Mouse (Mus musculus) gastrocnemius, adult 8-10 months (tissue): ENCODE results near the gene Shisal2a. TPM values are rescaled to one million over a fixed set of nuclear protein-coding genes. Genes with fewer than 3 reads are reported as not detected.
A peak's percentile ranks its signal among the peaks of the same experiment; 100 is the strongest.

ENCODE experiments used
- DNase-seq, 2 experiments: peaks; one replicate each; pipeline ENCODE4 v3.0.0; 2022; ENCODE audit warnings: low spot score in 2 of 2
- total RNA-seq, 4 experiments: library from RNA; stranded (reverse); gene quantifications; 2 replicates each; pipeline ENCODE4 v1.2.4; 2022

The Shisal2a gene
- not detected for total RNA-seq

DNA sequence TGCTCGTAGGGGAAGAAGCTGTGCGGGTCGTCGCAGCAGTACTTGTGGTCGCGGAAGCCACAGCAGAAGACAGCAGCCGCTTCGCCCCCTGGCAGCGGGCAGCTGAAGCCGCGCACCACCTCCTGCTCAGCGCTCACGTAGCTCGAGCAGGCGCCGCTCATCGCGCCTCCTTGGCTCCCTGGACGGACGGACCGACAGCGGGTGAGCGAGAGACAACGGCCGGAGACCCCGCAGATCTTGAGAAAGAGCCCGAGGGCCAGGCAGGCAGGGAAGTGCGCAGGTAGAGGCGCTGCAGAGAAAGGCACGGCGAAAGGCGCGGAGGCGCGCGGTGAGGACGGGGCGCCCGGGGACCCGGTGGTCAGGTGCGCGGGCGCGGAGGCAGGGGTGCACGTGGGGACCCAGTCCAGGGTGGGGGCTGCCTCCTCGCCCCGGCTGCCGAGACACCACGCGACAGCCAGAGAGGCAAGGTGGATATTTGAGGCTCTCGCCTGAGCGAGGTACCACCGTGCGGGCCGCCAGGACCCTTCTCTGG is at the start of gene Shisal2a:
TSS of gene Shisal2a (minus strand) at position 167 of the 532 bp plus-strand sequence.
- no peak for DNase-seq

DNA sequence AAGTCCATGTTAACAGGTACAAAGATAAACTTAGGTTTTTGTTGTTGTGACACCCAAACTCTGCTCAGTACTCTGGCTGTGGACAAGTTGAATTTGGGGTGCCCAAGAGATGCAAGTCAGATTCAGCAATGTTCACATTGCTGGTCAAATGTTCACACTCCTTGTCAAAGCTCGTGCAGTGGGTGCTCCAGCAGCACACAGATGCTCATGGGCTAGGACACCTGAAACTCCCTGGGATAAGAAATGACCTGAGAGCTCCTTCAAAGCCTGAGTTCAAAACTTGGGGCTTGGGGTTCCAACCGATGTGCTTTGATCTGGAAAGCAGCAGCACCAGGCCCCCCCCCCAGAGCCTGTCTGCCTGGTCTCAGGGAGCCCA is 48.4 kb upstream of the Shisal2a start:
- DNase-seq: no peak

DNA sequence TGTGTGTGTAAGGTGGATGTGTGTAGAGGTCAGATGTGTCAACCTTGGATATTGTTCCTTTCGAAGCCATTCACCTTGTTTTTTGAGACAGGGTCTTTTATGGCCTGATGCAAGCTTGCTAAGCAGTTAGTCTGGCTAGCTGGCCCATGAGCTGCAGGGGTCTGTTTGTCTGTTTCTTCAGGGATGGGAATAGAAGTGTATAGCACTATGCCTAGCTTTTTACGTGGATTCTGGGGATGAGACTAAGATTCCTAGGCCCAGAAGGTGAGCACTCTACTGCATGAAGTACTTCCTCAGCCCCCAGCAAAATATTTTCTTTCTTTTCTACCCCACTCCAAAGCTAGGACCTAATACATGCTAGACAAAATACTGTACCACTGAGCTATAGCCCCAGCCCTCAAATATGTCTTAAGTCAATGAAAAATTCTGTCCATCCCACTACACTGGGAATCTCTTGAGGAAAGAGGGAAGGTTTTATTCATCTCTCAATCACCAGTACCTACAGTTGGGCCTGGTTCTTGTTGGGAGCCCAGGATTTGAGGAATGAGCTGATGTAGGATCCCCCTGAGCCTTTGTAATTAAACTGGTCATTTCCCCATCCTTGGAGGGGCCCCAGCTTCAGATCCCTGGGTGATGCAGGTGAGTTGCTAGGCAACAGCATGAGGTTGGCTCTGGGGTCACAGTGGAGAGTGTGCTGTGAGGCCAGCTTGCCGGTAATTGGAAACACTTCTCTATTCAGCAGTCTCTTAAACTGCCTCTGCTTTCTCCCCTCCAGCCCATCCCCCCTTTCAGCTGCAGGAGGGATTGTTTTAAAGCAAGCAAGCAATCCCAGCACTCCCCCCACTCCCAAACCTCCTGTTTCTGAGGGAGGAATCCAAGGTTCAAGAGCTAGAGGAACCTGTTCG is 47.8 kb upstream of the Shisal2a start:
- no peak for DNase-seq

DNA sequence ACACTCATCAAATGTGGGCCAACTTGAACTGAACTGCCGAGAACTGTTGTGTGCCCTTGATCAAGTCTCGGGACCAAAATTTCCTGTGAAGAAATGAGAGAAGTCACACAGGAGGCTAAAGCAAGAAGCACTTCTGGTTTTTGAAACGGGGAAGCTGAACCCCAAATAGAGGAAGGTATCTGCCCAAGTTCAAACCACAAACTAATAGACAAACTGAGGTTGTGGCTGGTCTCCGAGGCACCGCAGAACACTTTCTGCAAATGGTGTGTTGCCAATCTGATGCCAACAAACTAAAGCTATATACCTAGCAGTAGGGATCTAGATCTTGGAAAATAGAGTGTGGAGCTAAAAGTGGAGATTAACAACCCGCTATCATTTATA is 45.2 kb upstream of the Shisal2a start:
- DNase-seq: no peak

DNA sequence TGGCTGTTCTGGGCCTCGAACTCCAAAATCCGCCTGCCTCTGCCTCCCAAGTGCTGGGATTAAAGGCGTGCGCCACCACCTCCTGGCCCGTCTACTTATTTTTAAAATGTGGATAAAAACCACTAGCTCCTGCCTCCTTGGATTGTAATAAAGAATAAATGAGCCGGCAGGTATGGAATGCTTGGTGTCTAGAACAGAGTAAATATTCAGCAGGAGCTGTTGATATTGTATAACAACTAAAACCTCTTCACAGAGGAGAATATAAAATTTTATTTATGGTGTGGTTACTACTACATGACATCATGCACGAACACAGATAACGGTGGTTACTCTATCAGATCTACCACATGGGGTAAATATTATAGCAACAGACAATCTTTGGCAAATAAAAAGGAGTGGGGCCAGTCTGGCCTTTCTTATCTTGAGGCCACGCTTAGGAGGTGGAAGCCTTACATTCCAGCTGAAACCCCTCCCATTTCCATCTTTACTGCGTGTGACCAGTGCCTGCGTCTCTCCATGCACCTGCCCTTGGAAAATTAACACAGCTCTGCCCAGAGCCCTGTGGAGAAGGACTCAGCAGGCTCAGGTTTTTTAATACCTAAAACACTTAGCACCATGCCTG is 44.7 kb upstream of the Shisal2a start:
- DNase-seq: no peak

DNA sequence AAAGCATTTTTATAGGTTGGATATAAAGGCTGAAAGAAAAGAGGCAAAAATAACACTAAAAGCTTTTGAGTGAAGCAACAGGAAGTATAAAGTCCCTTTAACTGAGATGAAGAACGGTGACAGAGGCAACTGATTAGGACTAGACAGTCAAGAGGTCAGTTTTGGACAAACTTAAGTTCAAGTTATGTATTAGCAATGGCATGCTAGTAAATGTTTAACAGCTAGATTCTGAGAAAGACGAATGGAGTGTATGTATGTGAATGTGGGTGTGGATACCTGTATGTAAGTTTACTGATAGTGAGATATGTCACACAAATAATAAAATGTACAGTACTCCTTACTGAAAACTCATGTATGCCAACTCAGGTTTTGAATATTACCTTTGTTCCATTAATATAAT is 41.4 kb upstream of the Shisal2a start:
- DNase-seq: no peak

DNA sequence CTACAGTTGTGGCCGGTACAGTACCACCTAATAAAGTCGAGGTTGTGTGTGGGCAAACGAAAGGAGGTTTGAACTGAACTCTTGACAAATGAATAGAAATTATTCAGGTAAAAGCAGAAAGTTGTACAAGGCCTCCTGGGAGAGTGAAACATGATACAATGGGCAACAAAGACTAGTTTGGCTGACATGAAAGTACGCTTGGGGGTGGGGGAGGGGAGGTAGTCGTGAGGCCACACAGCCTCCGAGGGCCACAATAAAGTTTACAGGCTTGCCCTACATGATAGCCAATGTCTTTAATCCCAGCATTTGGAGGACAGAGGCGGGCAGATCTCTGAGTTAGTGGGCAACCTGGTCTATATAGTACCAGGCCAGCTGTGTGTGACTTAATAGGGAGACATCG is 24.5 kb upstream of the Shisal2a start:
- DNase-seq: no peak

DNA sequence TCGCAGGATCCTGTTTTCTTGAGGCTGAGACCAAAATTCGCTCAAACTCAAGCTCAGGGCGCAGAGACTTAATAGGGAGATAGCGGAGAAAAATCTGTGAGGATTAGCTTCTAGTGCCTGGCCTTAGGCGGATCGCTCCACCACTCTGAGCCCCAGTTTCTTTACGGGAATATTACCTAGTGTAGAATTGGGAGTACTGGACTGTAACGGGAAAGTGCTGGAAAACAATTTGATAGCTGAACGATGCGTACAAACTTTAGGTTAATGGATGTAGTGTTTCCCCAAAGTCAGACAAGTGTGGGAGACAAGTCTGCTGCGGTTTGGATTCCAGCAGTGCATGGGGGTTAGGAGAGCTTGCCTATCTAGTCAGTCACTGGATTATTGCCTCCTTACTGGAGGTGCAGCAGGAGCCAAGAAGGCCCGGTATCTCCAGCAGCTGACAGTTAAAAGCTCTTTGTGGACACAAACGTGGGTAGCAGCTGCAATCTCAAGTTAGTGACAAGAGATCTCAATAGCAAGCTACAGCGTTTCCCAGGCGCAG is 23.8 kb upstream of the Shisal2a start, which contains the start of gene Gpx7:
TSS of gene Gpx7 (minus strand) at position 101 of the 541 bp plus-strand sequence.
- peak in 1 of 2 experiments; percentile 3 for DNase-seq

DNA sequence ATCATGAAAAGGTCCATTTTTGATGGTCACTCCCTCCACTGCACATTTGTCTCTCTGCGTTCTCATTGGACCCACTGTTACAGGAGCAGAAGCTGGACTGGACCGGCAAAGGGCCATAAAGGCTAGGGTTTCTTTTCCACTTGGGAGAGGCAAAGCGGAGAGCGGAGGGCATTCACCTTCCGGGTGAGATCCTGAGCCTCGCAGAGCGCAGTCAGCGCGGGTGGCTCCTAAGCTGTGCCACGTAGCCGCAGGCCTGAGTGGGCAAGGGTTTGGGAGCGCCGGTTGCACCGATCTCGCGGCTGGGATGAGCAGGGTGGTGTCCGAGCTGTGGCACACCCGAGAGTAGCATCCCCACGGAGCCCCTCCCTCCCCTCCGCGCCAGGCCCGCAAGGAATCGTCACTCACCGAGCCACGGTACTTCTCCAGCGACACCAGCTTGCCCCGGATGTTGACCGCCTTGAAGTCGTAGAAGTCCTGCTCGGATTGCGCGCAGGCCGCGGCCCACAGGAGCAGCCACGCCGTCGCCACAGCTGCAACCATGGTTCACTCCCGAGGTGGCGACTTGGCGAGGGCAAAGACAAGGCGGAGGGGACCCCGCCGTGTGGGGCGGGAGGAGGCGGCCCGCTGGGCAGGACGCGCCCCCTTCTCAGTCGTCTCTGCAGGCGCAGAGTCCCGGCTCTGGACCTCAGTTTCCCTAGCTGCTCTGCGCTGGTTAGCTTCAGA is 23.1 kb upstream of the Shisal2a start:
- DNase-seq: peak; percentile 61 to 67

DNA sequence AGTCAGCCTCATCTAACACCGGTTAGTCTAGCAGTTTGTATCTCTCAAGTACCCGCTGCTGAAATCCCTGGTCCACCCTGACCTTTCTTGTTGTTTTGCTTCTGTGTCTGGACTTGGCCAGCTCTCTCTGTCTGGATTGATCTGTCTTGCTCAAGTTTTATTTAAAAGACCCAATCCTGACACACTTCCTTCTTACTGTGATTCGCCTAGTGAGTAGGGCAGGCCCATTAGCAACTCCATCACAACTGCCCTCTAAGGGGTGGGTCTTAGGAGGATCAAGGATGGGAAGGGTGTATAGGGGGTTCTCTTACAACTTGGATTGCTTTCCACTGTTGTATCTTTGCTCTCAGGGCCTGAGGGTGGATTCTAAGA is 22.6 kb upstream of the Shisal2a start:
- no peak for DNase-seq

DNA sequence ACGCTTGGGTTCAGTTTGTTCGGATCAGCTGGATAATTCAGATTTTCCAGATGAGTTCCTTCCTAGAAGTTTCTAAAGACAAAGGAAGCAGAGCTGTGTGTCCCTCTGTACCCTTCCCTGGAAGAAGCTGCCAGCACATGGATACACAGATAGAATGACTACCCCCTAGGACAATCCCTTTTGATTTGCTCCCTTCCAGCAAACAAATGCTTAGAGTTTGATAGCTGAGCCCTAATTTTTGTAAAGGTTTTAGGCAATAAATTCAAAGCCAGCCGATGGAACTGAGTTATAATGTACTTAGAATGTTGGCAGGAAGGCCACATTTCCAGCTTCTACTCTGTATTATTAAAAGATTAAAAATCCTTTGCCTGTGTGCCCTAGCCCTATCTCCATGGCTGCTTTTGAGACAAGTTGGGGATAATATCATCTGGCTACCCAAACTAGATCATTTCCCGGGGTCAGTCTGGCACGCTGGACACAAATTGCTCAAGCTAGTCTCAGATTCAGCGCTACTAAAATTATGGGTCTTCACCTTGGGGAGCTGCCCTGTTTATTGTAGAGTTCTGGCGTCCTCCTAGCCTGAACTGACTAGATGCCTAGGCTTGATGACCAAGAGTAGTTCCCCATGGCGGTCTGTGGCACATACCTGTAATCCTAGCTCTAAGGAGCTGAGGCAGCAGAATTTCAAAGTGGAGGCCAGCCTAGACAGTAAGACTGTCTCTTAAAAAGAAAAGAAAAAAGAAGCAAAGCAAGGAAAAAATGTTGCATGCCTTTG is 20.9 kb upstream of the Shisal2a start:
- no peak for DNase-seq

DNA sequence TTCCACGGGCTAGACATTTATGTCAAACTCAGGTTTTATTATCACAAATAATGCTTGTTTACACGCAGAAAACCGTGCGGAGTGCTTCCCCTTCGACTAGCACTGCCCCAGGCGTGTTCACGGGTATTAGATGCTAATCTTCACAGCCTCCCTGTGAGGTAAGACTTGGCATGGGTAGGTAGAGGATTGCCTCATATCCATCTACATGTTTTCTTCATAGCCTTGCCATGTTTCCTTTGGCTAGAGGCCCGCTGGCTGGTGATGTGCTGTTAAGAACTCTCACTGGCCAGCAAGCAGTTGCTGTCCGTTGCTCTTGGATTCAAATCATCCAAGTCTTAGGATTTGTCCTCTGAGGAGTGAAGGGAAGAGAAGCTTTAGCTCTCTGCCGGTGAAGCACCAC is 17.2 kb upstream of the Shisal2a start:
- no peak for DNase-seq

DNA sequence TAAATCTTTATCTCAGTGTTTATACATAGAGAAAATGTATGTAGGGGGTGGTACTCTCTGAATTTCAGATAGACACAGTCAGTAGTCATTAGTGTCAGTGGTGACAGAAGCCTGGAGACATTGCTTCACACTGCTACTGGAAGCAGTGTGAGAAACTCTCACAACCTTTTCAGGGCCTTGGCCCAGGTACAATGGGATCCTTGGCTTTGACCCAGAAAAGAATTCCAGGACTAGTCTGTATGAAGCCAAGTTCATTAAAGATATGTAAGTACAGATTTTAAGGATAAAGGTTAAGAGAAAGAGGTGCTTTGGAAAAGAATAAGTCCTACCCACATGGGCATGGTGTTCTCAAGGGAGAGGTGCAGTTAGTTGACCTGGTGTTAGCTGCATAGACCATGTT is 11.1 kb upstream of the Shisal2a start:
- DNase-seq: no peak

DNA sequence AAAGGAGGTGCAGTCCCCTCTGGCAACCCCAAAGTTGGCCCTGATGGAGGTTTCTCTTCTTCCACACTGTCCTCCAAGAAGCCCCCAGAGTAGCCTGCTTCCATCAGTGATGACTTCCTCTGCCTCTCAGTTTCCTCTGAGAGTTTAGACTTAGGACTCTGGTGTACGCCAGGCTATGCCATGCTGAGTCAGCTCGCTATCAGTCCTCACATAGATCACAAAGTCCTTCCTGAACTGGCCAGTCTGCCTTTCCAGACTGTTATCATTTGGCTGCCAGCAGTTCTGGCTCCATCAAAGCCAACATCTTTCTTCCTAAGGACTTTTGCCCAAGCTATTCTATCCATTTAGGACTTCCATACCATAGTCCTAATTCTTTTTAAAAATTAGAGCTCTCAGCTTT is 9.4 kb upstream of the Shisal2a start:
- DNase-seq: no peak

DNA sequence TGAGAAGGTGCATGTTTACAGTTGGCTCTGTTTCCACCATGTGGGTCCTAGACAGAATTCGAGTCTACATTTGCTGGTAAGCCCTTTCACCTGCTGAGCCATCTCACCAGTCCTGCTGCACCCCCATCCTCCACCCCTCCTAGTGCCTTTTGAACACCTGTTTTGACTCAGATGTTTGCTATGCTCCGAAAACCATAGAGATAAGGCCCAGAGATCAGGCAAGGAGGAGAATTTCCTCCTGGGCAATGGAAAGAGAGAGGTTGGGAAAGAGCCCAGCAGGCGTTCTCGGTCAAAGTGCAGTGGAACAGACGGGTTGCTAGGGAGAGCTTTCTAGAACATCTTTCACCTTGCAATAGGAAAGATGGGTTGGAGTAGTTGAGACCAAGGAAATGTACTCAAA is 8.0 kb upstream of the Shisal2a start:
- DNase-seq: no peak

DNA sequence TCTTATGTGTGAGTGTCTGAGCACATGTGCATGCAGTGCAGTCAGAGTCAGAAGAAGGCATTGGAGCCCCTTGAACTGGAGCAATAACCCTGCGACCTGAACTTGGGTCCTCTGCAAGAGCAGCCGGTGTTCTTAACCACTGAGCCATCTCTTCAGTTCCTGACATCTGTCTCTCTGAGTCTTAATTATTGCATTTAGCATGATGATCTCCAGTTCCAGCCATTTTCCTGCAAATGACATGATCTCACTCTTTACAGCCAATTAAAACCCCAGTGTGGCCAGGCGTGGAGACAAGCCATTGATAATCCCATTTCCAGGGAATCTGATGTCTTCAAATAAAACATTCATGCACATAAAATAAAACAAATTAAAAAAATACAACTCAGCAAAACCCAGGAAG is 5.6 kb upstream of the Shisal2a start:
- no peak for DNase-seq

DNA sequence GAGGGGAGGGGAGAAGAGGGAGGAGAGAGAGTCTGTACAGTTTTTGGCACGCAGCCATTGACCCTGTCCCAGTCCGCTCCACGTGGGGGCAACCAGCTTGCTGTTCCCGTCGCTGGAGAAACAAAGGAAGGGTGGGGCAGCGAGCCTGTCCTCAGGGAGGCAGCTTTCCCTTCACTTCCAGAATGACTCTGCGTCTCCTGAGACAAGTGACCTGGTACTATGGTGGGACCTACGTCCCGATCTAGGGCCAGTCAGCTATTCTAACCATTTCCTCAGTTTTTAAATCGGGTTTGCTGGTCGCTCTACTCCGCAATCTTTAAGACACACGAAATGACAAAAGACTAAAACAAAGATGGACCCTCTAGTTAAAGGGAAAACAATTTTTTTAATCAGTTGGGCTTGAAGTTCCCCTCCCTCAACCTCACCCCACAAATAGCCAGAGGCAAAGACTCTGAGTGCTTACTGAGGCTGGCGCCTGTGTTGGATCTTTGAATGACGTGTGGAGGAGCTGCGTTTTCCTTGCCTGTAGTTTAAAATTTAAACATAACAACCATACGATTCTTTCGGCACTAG is 4.6 kb upstream of the Shisal2a start:
- DNase-seq: peak; percentile 28 to 48

DNA sequence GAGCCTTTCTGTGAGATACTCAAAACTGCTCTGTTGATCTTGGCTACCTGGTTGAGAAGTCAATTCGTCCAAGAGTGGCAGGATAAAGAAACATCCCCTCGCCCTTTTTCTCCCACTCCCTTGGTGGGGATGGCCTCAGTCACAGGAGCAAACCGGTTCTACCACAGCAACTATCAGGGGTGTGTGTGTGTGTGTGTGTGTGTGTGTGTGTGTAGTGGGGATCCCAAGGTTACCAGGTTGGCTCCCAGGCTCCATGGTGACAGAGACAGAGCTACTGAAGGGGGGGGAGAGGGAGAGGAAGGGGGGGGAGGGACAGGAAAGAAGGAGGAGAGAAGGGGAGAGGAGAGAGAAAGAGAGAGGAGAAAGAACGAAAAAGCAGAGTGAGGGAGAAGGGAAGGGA is 4.0 kb upstream of the Shisal2a start:
- DNase-seq: no peak

DNA sequence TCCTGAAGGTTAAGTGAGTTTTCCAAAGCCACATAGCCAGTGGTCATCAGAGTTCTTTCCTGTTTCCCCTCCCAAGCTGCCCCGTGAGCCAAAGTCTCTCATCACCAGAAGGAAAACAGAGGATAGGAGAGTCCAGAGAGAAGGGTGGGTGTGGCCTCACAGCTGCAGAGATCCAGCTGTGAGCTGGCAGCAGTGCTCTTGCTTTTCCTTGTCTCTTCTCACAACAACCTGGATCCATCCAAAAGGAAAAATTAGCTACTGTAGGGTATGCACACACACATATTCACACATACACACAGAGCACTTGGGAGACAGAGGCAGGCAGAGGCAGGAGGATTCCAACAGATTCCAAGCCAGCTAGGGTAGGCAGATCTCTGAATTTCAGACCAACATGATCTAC is 2.9 kb upstream of the Shisal2a start:
- DNase-seq: peak in 1 of 2 experiments; percentile 8

DNA sequence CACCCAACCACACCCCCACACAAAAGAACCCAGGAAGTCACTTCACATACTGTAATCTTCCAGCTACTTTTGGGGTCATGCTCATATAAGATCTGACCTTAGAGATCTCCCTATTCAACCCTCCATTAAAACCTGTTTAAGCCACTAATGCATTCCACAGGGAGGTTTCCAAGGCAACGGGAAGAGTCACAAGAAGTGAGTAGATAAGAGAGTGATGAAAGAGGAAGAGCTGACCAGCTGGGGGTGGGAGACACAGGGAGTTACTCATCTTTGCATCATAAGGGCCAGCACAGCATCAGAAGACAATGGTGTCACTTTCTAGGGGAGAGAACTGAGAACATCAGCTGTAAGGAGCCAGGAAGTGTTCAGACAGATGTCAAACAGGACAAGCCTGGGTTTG is 3.0 kb downstream of the Shisal2a start:
- DNase-seq: no peak

DNA sequence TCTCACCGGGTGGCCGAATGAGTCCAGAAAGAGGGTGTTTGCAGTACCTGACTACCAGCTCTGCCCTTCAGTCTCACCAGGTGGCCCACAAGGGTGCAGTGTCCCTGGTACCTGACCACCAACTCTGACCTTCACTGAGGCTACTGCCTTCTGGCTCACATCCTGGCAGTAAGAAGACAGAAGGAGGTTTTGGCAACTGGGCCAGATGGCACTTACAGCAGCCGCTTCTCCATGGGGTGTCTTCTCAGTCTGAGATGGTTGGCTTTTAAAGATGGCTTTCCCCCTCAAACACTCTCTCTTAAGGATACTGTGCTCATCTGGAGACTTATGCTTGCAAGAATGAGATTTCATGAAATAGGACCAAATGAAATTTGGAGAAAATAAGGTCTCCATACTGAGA is 3.7 kb downstream of the Shisal2a start:
- DNase-seq: no peak
